Mouse (Mus musculus) embryonic fibroblast, embryonic 13.5 days (primary cell): ENCODE measurements at regions not wholly inside any gene's neighbourhood (a gene's known extent, or its start where the extent isn't known, plus 50 kb on each side); places are given as distances from the start of the nearest gene placed in this dataset.
A peak's percentile ranks its signal among the peaks of the same experiment; 100 is the strongest.
"Not testable (repeated sequence)": the region's sequence is repeated elsewhere in the genome, so short reads cannot be mapped to it uniquely, and the experiment has no call there.

ENCODE experiments used
- H3K27ac ChIP-seq: 2 replicates; pipeline ENCODE4 v1.5.1; 2012; ENCODE audit warnings: low read length, control low read depth, inconsistent platforms; ENCODE audit not compliant: insufficient read depth
- H3K4me1 ChIP-seq: 2 replicates; pipeline ENCODE4 v1.6.1; 2011; ENCODE audit warnings: low read length; ENCODE audit not compliant: control insufficient read depth, insufficient read depth
- H3K4me3 ChIP-seq: 2 replicates; pipeline ENCODE4 v1.5.1; 2011; ENCODE audit warnings: mild to moderate bottlenecking, control low read depth, low read length; ENCODE audit not compliant: insufficient read depth
- CTCF ChIP-seq: IDR thresholded peaks from 2 replicates; pipeline ENCODE4 v1.5.1; 2011; ENCODE audit warnings: mild to moderate bottlenecking, control low read depth, low read length, moderate library complexity, borderline replicate concordance; ENCODE audit not compliant: insufficient read depth
- POLR2A ChIP-seq: IDR thresholded peaks from 2 replicates; pipeline ENCODE4 v1.6.1; 2011; ENCODE audit warnings: low read depth, mild to moderate bottlenecking, control low read depth, low read length, moderate library complexity

- Histone ChIP-seq H3K27ac (no peak overlapping the region), H3K4me1 (no peaks in the 10 kb centered on the region), H3K4me3 (no peak overlapping the region)
- no peak for TF ChIP-seq CTCF
Observed at GRCm38 (mm10) chr5:13654173-13654572, 137.2 kb upstream of the Speer3 start.

- H3K4me3 ChIP-seq, H3K4me1 ChIP-seq, H3K27ac ChIP-seq: not testable (repeated sequence)
Observed at GRCm38 (mm10) chr5:13658301-13658700, 133.1 kb upstream of the Speer3 start.

DNA sequence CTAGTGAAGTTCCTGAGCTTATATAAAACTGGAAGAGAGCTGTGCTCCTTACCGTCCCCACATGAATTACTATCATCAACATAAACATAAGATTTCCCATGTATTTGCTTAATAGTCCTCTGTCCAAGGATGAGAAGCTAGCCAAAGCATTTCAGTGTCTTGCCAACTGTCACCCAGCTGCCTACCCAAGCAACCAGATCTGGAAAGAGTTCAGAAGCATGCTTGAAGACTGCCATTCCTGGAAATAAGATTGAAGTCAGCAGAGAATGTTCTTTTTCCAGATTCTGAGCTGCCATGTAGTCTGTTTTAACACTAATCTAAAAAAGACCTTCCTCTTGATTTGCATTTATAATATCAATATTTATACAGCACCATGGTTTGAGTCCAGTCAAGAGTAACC, 131.9 kb upstream of the Speer3 start:
- TF ChIP-seq CTCF (no peak), POLR2A (no peak)
- H3K4me1 ChIP-seq, result no peaks in the 10 kb centered on the region
- H3K27ac ChIP-seq, result no peak overlapping the region
- H3K4me3 ChIP-seq, result no peak overlapping the region

DNA sequence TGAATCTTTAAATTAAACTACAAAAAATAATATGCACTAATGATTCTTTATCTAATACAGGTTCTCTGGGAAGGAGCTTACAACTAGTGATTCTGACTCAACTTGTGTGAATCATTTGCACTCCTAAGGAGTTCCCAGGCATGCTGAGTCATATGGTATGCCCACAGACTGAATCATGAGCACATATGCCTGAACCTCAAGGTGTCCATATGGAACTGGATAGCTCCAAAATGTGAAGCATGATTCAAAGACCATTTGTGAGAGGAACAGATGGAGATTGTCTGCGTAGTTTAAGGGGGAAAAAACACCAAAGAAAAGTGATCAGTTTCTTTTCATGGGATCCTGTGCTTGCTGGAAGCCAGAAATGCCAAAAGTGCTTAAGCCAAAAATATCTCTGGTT, 124.0 kb upstream of the Speer3 start:
- peaks cover 2% of the 10 kb centered on the region; the same call in 1 of the 2 replicates for H3K4me1 ChIP-seq
- TF ChIP-seq POLR2A (no peak), CTCF (no peak)
- peak overlapping the region; percentile 6; the same call in 1 of the 2 replicates for H3K27ac ChIP-seq
- H3K4me3 ChIP-seq, result no peak overlapping the region

DNA sequence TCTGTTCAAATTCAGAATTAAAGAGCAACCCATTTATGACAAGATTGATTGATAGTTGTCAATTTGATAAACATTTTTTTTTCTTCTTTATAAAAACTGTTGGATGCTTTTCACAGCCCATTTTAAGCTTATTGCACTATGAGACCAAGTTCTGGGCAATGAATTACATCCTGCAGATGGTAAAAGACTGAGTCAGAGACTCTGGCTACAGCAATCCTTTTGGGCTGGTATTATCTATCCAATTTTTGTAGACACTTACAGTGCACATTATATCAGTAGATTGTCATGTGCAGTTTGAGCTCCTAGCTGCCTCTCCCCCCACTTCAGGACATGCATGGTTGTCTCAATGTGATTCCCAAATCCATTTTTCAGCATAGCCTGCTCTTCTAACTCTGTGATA, 122.6 kb upstream of the Speer3 start:
- H3K27ac ChIP-seq, result no peak overlapping the region
- TF ChIP-seq POLR2A, result no peak
- no peak for TF ChIP-seq CTCF
- peaks cover 2% of the 10 kb centered on the region; the same call in 1 of the 2 replicates for H3K4me1 ChIP-seq
- H3K4me3 ChIP-seq, result no peak overlapping the region

DNA sequence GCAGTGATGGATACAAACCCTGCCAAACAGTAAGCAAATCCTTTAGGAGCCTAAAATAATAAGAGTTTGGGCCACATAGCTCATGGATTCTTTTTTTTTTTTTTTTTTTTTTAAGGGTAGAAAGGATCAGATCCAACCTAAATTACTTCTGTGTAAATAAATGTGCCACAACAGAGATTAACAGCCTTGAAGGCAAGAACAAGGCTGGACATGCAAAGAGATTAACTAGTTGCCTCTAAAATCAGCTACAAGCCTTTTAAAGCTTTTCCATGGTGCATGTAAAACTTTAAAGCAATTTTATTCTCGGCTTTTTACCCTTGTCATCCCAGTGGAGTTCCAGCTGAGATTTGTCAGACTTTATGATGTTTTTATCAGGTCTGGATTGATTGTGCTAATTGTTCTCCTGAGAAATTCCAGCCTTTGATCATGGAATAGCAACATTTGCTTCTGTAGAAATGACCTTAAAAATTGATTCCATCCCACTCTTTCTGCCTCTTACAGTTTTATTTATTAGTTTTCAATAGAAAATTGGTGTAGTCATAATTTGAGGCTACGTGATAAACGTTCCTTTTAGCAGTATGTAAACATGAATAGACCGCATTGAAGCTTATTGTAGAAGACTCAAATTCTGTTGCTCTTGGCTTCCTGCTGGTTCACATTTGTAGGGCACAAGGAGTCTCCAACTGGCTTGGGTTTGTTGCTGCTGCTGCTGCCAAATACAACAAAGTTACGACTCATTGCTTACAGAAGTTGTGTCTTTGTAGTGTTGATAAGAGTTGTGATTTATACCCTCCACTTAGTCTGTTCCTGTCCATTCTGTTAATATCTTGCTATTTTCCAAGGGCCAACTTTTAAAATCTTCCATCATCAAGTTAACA, 100.3 kb upstream of the Speer3 start:
- Histone ChIP-seq H3K4me3 (no peak overlapping the region), H3K4me1 (no peaks in the 10 kb centered on the region), H3K27ac (no peak overlapping the region)
- TF ChIP-seq POLR2A, result no peak
- TF ChIP-seq CTCF, result no peak

- Histone ChIP-seq H3K27ac (no peak overlapping the region), H3K4me1 (no peaks in the 10 kb centered on the region), H3K4me3 (no peak overlapping the region)
- TF ChIP-seq CTCF (no peak), POLR2A (no peak)
Observed at GRCm38 (mm10) chr5:13694847-13695246, 96.6 kb upstream of the Speer3 start.
